Mouse (Mus musculus) layer of hippocampus, adult 2 months (tissue): Measurements from ENCODE around the gene Ppp1r13b. TPM values are rescaled to one million over a fixed set of nuclear protein-coding genes. Genes with fewer than 3 reads are reported as not detected.

Experiments used
- DNase-seq, 2 experiments: peaks; one replicate each; pipeline ENCODE4 v3.0.0; 2022; ENCODE audit warnings: low spot score in 2 of 2
- H3K27ac ChIP-seq: fragments of 200-600 bp; 2 replicates; pipeline ENCODE4 v1.8.1; 2022
- H3K4me3 ChIP-seq: fragments of 200-600 bp; 2 replicates; pipeline ENCODE4 v1.8.1; 2022; ENCODE audit warnings: mild to moderate bottlenecking
- CTCF ChIP-seq: fragments of 200-600 bp; conservative IDR thresholded peaks from 2 replicates; pipeline ENCODE4 v1.8.1; 2022; ENCODE audit warnings: antibody characterized with exemption, mild to moderate bottlenecking, moderate library complexity
- total RNA-seq, 2 experiments: library from RNA; stranded (reverse); gene quantifications; 2 replicates each; pipeline ENCODE4 v1.2.3; 2021

Gene Ppp1r13b
- total RNA-seq, 2 experiments from 2014 or later: 101 to 106 TPM

- TF ChIP-seq CTCF: no peak
- DNase-seq: no peak
- no peak overlapping the region for H3K27ac ChIP-seq
- H3K4me3 ChIP-seq: no peak overlapping the region
Measured at GRCm38 (mm10) chr12:111785174-111785573, 122.7 kb downstream of the Ppp1r13b start.

GRCm38 (mm10) chr12:111779544-111779943 lies 128.4 kb downstream of the Ppp1r13b start:
- DNase-seq: no peak
- Histone ChIP-seq H3K4me3 (no peak overlapping the region), H3K27ac (no peak overlapping the region)
- peak; percentile 54 for TF ChIP-seq CTCF

Other genes starting within 250 kb of the Ppp1r13b start
- gene Ckb, start 235.8 kb downstream of the Ppp1r13b start, total RNA-seq: 1,000 to 10,000 TPM; 1,228 to 1,237 TPM
- gene Trmt61a, start 230.0 kb downstream of the Ppp1r13b start, total RNA-seq: 10 to 100 TPM; 16.7 to 18.0 TPM
- 10 to 100 TPM; 50.6 to 50.9 TPM for gene Bag5, start 194.9 kb downstream of the Ppp1r13b start, total RNA-seq
- 10 to 100 TPM; 35.7 to 36.8 TPM for gene Apopt1, start 194.8 kb downstream of the Ppp1r13b start, total RNA-seq
- 100 to 1,000 TPM; 654 to 684 TPM for gene Klc1, start 149.3 kb downstream of the Ppp1r13b start, total RNA-seq
- 1 to 10 TPM; 3.2 to 4.2 TPM for gene Xrcc3, start 94.2 kb downstream of the Ppp1r13b start, total RNA-seq
- 10 to 100 TPM; 20.0 to 20.6 TPM for gene Zfyve21, start 93.9 kb downstream of the Ppp1r13b start, total RNA-seq
- 100 to 1,000 TPM; 331 to 353 TPM for gene Atp5mpl, start 58.9 kb upstream of the Ppp1r13b start, total RNA-seq
- under 1 TPM in 1 of 2 experiments, not detected in 1; 0.44 TPM for gene Tdrd9, start 63.4 kb upstream of the Ppp1r13b start, total RNA-seq
- not detected for gene Rd3l, start 73.2 kb upstream of the Ppp1r13b start, total RNA-seq
- 1 to 10 TPM; 1.4 to 3.4 TPM for gene Aspg, start 198.6 kb upstream of the Ppp1r13b start, total RNA-seq
- 1 to 10 TPM; 5.0 to 5.8 TPM for gene Kif26a, start 238.1 kb upstream of the Ppp1r13b start, total RNA-seq